8 mouse cellular contexts compared by ENCODE assay signal in genomic region chr11:118354636-118355191, GRCm38 (mm10). TPM values are rescaled to one million over a fixed set of nuclear protein-coding genes. Genes with fewer than 3 reads are reported as not detected.
DNase-seq lines count a peak whose midpoint lies in the region; ATAC-seq and TF ChIP-seq lines count a peak whose summit lies in the region.

No protein-coding gene starts in this region.

- no peaks in the 10 kb centered on the region for H3K9me3 ChIP-seq in ES-E14 (ENCODE audit: control insufficient read depth, insufficient read depth, low read depth, low read length)
- H3K9me3 ChIP-seq in heart, embryonic 11.5 days (replicated peaks; ENCODE audit: control insufficient read depth, low read length) = no peaks in the 10 kb centered on the region
- H3K9me3 ChIP-seq in limb, embryonic 10.5 days (replicated peaks) = no peaks in the 10 kb centered on the region
- no peaks in the 10 kb centered on the region for H3K9me3 ChIP-seq in midbrain, embryonic 11.5 days (ENCODE audit: control insufficient read depth, low read length)

- no peak for TF ChIP-seq POLR2A in cortical plate, adult 2 months (IDR thresholded peaks at IDR 0.05; ENCODE audit: extremely low read depth, insufficient read depth, low read length)

- TF ChIP-seq CTCF in layer of hippocampus, adult 2 months (conservative IDR thresholded peaks at IDR 0.05) = no peak
- no peak for TF ChIP-seq CTCF in cortical plate, adult 2 months (IDR thresholded peaks at IDR 0.05; ENCODE audit: extremely low read depth, insufficient read depth, low read length)

- H3K4me1 ChIP-seq in ES-E14 (ENCODE audit: control insufficient read depth in 2 of 2, insufficient read depth in 2 of 2, low read length in 2 of 2, poor library complexity in 1 of 2) = peaks cover 2 to 6% of the 10 kb centered on the region in 2 experiments; a peak in 2 of 4 replicates
- H3K4me1 ChIP-seq in cortical plate, adult 2 months (ENCODE audit: control insufficient read depth, insufficient read depth, low read length) = no peaks in the 10 kb centered on the region
- H3K4me1 ChIP-seq in heart, embryonic 11.5 days (ENCODE audit: control insufficient read depth, insufficient read depth, low read length) = peaks cover 18% of the 10 kb centered on the region
- peaks cover 48% of the 10 kb centered on the region for H3K4me1 ChIP-seq in limb, embryonic 10.5 days
- peaks cover 15% of the 10 kb centered on the region for H3K4me1 ChIP-seq in midbrain, embryonic 11.5 days (ENCODE audit: control insufficient read depth, insufficient read depth, low read length)

- peak in 1 of 2 experiments; percentile 39 for DNase-seq in layer of hippocampus, adult 2 months (ENCODE audit: low spot score in 2 of 2)
- no peak for DNase-seq in layer of hippocampus, postnatal 14 days (ENCODE audit: low spot score in 2 of 2)
- DNase-seq in ES-E14 (ENCODE audit: low read depth, low spot score) = no peak
- DNase-seq in limb, embryonic 10.5 days (ENCODE audit: low spot score) = no peak
- DNase-seq in midbrain, embryonic 11.5 days (ENCODE audit: low spot score, missing footprints) = no peak
- no peak for DNase-seq in urinary bladder, postnatal 25 days (ENCODE audit: low spot score)

- no peaks in the 10 kb centered on the region for H3K36me3 ChIP-seq in ES-E14 (ENCODE audit: control insufficient read depth, insufficient read depth, low read length, poor library complexity, severe bottlenecking)
- 0 out of 2 replicates have a peak, but pooled peaks cover 2% of the 10 kb centered on the region for H3K36me3 ChIP-seq in heart, embryonic 11.5 days (ENCODE audit: control insufficient read depth, insufficient read depth, low read length)
- H3K36me3 ChIP-seq in limb, embryonic 10.5 days = peaks cover 26% of the 10 kb centered on the region
- no peaks in the 10 kb centered on the region; the same call in 1 of the 2 replicates for H3K36me3 ChIP-seq in midbrain, embryonic 11.5 days (ENCODE audit: control insufficient read depth, insufficient read depth, low read length)

- peak overlapping the region; percentile 79 for H3K9ac ChIP-seq in ES-E14 (ENCODE audit: insufficient read depth, low read depth, low read length, poor library complexity, severe bottlenecking)
- H3K9ac ChIP-seq in heart, embryonic 11.5 days (ENCODE audit: low read depth, low read length) = peak overlapping the region; percentile 88
- H3K9ac ChIP-seq in midbrain, embryonic 11.5 days (ENCODE audit: low read length) = peak overlapping the region; percentile 91

- peak; percentile 49 for ATAC-seq in heart, embryonic 11.5 days (replicated peaks; ENCODE audit: insufficient number of reproducible peaks, low FRiP score, low TSS enrichment)
- ATAC-seq in midbrain, embryonic 11.5 days (ENCODE audit: low FRiP score) = peak; percentile 67

- in situ Hi-C loops in ES-E14 (cut with MboI; ENCODE audit: low sequenced_read_pairs in 2 of 2, unreplicated experiment in 2 of 2) = no loop called here

- H3K4me2 ChIP-seq in heart, embryonic 11.5 days = peak overlapping the region; percentile 72
- H3K4me2 ChIP-seq in midbrain, embryonic 11.5 days = peak overlapping the region; percentile 84

- WGBS in heart, embryonic 11.5 days (ENCODE audit: insufficient replicate concordance) = under 1% methylated on average over 41 of the region's 47 CpGs
- under 1% methylated on average over 47 of the region's 47 CpGs for WGBS in limb, embryonic 10.5 days
- WGBS in midbrain, embryonic 11.5 days = under 1% methylated on average over 47 of the region's 47 CpGs

- H3K4me3 ChIP-seq in layer of hippocampus, adult 2 months = peak overlapping the region; percentile 76
- H3K4me3 ChIP-seq in ES-E14 (ENCODE audit: insufficient read depth in 1 of 2, low read depth in 1 of 2, low read length in 2 of 2, poor library complexity in 1 of 2, severe bottlenecking in 1 of 2) = peak overlapping the region; percentile 86 to 87
- H3K4me3 ChIP-seq in cortical plate, adult 2 months (ENCODE audit: insufficient read depth, low read length) = peak overlapping the region; percentile 60
- H3K4me3 ChIP-seq in heart, embryonic 11.5 days (ENCODE audit: low read depth, low read length) = peak overlapping the region; percentile 72
- H3K4me3 ChIP-seq in limb, embryonic 10.5 days = peak overlapping the region; percentile 91
- H3K4me3 ChIP-seq in midbrain, embryonic 11.5 days (ENCODE audit: low read depth, low read length) = peak overlapping the region; percentile 70

- peak overlapping the region; percentile 93 for H3K27ac ChIP-seq in layer of hippocampus, adult 2 months
- H3K27ac ChIP-seq in ES-E14 (ENCODE audit: insufficient read depth, low read depth, low read length, poor library complexity, severe bottlenecking) = no peak overlapping the region
- peak overlapping the region; percentile 85 for H3K27ac ChIP-seq in cortical plate, adult 2 months (ENCODE audit: insufficient read depth, low read length)
- H3K27ac ChIP-seq in heart, embryonic 11.5 days (ENCODE audit: low read depth, low read length) = peak overlapping the region; percentile 74
- peak overlapping the region; percentile 98 for H3K27ac ChIP-seq in limb, embryonic 10.5 days
- peak overlapping the region; percentile 62; the same call in 1 of the 2 replicates for H3K27ac ChIP-seq in midbrain, embryonic 11.5 days (ENCODE audit: low read depth, low read length)

- H3K27me3 ChIP-seq in heart, embryonic 11.5 days (ENCODE audit: control insufficient read depth, insufficient read depth, low read length) = no peaks in the 10 kb centered on the region
- H3K27me3 ChIP-seq in limb, embryonic 10.5 days (ENCODE audit: low read depth, poor library complexity, severe bottlenecking) = no peaks in the 10 kb centered on the region
- H3K27me3 ChIP-seq in midbrain, embryonic 11.5 days (ENCODE audit: control insufficient read depth, insufficient read depth, low read length) = no peaks in the 10 kb centered on the region

TF ChIP-seq in ES-E14, 5 proteins besides CTCF, POLR2A, EP300 and RAD21:
- TF ChIP-seq ZC3H11A (IDR thresholded peaks at IDR 0.05; ENCODE audit: borderline replicate concordance, low read depth, low read length) (no peak), MAFK (IDR thresholded peaks at IDR 0.05; ENCODE audit: insufficient read depth, low read depth, low read length) (no peak), HCFC1 (IDR thresholded peaks at IDR 0.05; ENCODE audit: borderline replicate concordance, insufficient read depth, low read length) (no peak), CHD2 (IDR thresholded peaks at IDR 0.05; ENCODE audit: low read depth, low read length) (no peak), ZNF384 (IDR thresholded peaks at IDR 0.05; ENCODE audit: low read depth, low read length) (no peak)

RNA-seq across cellular contexts. Expression of gene Timp2, which starts 0.8 kb away (rescaled TPM):
- total RNA-seq in layer of hippocampus, adult 2 months (2021) = 100 to 1,000 TPM; 168 to 196 TPM
- total RNA-seq in layer of hippocampus, postnatal 14 days (2021) = 100 to 1,000 TPM; 266 to 270 TPM
- total RNA-seq in ES-E14 (2012; rRNA removed) = 24.0 and 52.4 TPM in 2 replicates
- polyA plus RNA-seq in cortical plate, adult 2 months (2012; rRNA removed) = 176 and 186 TPM in 2 replicates
- 46.0 and 50.8 TPM in 2 replicates for polyA plus RNA-seq in heart, embryonic 11.5 days (2014; fragmentation: Nextera tagmentation; extraction: Ambion mirVana)
- polyA plus RNA-seq in limb, embryonic 10.5 days (2016; fragmentation: Nextera tagmentation; extraction: Ambion mirVana) = 35.4 and 49.6 TPM in 2 replicates
- polyA plus RNA-seq in midbrain, embryonic 11.5 days (2014; fragmentation: Nextera tagmentation; extraction: Ambion mirVana) = 40.1 and 42.8 TPM in 2 replicates

RNA-seq across cellular contexts. Expression of gene Cep295nl, which starts 12.4 kb away (rescaled TPM):
- 1 to 10 TPM; 1.1 to 1.6 TPM for total RNA-seq in layer of hippocampus, adult 2 months (2021)
- 1 to 10 TPM; 1.0 to 1.6 TPM for total RNA-seq in layer of hippocampus, postnatal 14 days (2021)
- total RNA-seq in ES-E14 (2012; rRNA removed) = 0.49 and 0.95 TPM in 2 replicates
- 0.26 and 0.48 TPM in 2 replicates for polyA plus RNA-seq in cortical plate, adult 2 months (2012; rRNA removed)
- 0.18 and 0.31 TPM in 2 replicates for polyA plus RNA-seq in heart, embryonic 11.5 days (2014; fragmentation: Nextera tagmentation; extraction: Ambion mirVana)
- 0.61 and 1.1 TPM in 2 replicates for polyA plus RNA-seq in limb, embryonic 10.5 days (2016; fragmentation: Nextera tagmentation; extraction: Ambion mirVana)
- 0.23 and 0.40 TPM in 2 replicates for polyA plus RNA-seq in midbrain, embryonic 11.5 days (2014; fragmentation: Nextera tagmentation; extraction: Ambion mirVana)

RNA-seq across cellular contexts. Expression of gene Lgals3bp, which starts 47.2 kb away (rescaled TPM):
- 10 to 100 TPM; 17.8 to 18.3 TPM for total RNA-seq in layer of hippocampus, adult 2 months (2021)
- 10 to 100 TPM; 11.1 to 14.4 TPM for total RNA-seq in layer of hippocampus, postnatal 14 days (2021)
- total RNA-seq in ES-E14 (2012; rRNA removed) = 1.5 and 3.0 TPM in 2 replicates
- polyA plus RNA-seq in cortical plate, adult 2 months (2012; rRNA removed) = 29.1 and 37.5 TPM in 2 replicates
- 3.1 and 3.8 TPM in 2 replicates for polyA plus RNA-seq in heart, embryonic 11.5 days (2014; fragmentation: Nextera tagmentation; extraction: Ambion mirVana)
- 2.7 and 3.4 TPM in 2 replicates for polyA plus RNA-seq in limb, embryonic 10.5 days (2016; fragmentation: Nextera tagmentation; extraction: Ambion mirVana)
- polyA plus RNA-seq in midbrain, embryonic 11.5 days (2014; fragmentation: Nextera tagmentation; extraction: Ambion mirVana) = 1.7 and 1.8 TPM in 2 replicates
